Comparison of ENCODE assay signal across 18 mouse cellular contexts in the genomic region with DNA sequence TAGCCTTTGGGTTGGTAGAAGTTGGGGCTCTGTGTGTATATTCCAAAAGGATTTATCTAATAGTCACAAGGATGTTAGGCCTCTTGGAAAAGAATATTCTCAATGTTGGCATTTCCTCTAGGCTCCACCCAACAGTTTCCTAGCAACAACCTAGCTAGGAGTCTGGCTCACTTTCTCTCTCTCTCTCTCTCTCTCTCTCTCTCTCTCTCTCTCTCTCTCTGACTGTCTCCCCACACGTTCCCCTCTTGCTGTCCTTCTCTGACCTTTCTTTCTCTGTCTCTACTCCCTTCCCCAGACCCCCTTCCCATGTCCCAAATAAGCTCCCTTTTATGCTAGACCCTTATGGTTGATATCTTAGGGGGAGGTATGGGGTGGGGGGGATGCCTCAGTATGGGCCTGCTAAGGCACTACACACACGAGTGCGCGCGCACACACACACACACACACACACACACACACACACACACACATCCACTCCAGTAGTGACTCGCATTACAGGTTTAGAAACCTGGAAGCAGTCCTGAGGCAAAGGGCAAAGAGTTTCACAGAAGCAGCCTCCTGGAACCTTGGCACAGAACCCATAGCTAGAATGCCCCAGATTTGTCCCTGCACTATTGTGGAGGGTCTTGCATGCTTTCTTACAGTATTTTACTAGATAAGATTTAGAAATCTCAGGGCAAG. TPM values are rescaled to one million over a fixed set of nuclear protein-coding genes. Genes with fewer than 3 reads are reported as not detected.
DNase-seq lines count a peak whose midpoint lies in the region; ATAC-seq and TF ChIP-seq lines count a peak whose summit lies in the region.
"Had no signal": no experiment of that assay in that cellular context is flagged by ENCODE, and none has a peak within 500 bp of the region (broad histone marks: within the 10 kb centered on the region; RNA-seq: fewer than 3 reads in every experiment).

No protein-coding gene starts in this region.

- no peak for TF ChIP-seq EP300 in MEL (IDR thresholded peaks at IDR 0.05; ENCODE audit: low read depth in 1 of 2, low read length in 2 of 2)

- H3K4me3 ChIP-seq in midbrain, embryonic 12.5 days: no peak overlapping the region
- H3K4me3 ChIP-seq in midbrain, embryonic 10.5 days: no peak overlapping the region
- no peak overlapping the region for H3K4me3 ChIP-seq in MEL (ENCODE audit: control insufficient read depth in 1 of 2, insufficient read depth in 1 of 2, low read depth in 2 of 2, low read length in 2 of 2)
- H3K4me3 ChIP-seq: embryonic facial prominence, embryonic 12.5 days; forebrain, embryonic 15.5 days; limb, embryonic 12.5 days; liver, embryonic 13.5 days; midbrain, embryonic 13.5 days had no signal

- 28% methylated on average over 2 of the region's 6 CpGs for WGBS in midbrain, embryonic 12.5 days
- WGBS in midbrain, embryonic 10.5 days: 48% methylated on average over 6 of the region's 6 CpGs

- H3K9ac ChIP-seq in midbrain, embryonic 12.5 days (replicated peaks): no peak overlapping the region
- H3K9ac ChIP-seq in MEL (ENCODE audit: control insufficient read depth, low read depth, low read length, poor library complexity, severe bottlenecking): no peak overlapping the region
- H3K9ac ChIP-seq: embryonic facial prominence, embryonic 12.5 days; forebrain, embryonic 15.5 days; limb, embryonic 12.5 days; liver, embryonic 13.5 days; midbrain, embryonic 13.5 days had no signal

- H3K79me2 ChIP-seq in MEL (ENCODE audit: control insufficient read depth, insufficient read depth, low read length, poor library complexity): no peaks in the 10 kb centered on the region

- no peak overlapping the region for H3K27ac ChIP-seq in midbrain, embryonic 12.5 days (replicated peaks)
- H3K27ac ChIP-seq in midbrain, embryonic 10.5 days (replicated peaks): no peak overlapping the region
- H3K27ac ChIP-seq in MEL (ENCODE audit: control insufficient read depth, low read depth, low read length): no peak overlapping the region
- H3K27ac ChIP-seq: embryonic facial prominence, embryonic 12.5 days; forebrain, embryonic 15.5 days; limb, embryonic 12.5 days; liver, embryonic 13.5 days; macrophage; midbrain, embryonic 13.5 days had no signal

- H3K36me3 ChIP-seq in midbrain, embryonic 12.5 days: no peaks in the 10 kb centered on the region
- no peaks in the 10 kb centered on the region for H3K36me3 ChIP-seq in midbrain, embryonic 10.5 days
- H3K36me3 ChIP-seq in MEL (ENCODE audit: control insufficient read depth in 1 of 2, insufficient read depth in 2 of 2, low read length in 2 of 2): peaks cover 0 to 33% of the 10 kb centered on the region in 2 experiments; a peak in 2 of 4 replicates
- H3K36me3 ChIP-seq: embryonic facial prominence, embryonic 12.5 days; forebrain, embryonic 15.5 days; limb, embryonic 12.5 days; liver, embryonic 13.5 days; midbrain, embryonic 13.5 days had no signal

- TF ChIP-seq CTCF in MEL (IDR thresholded peaks at IDR 0.05 in 2 of 3, conservative IDR thresholded peaks at IDR 0.05 in 1 of 3; ENCODE audit: control insufficient read depth in 1 of 3, insufficient read depth in 1 of 3, low read depth in 2 of 3, low read length in 3 of 3, poor library complexity in 1 of 3, severe bottlenecking in 1 of 3): no peak

- H3K27me3 ChIP-seq in midbrain, embryonic 12.5 days: no peaks in the 10 kb centered on the region
- H3K27me3 ChIP-seq in midbrain, embryonic 10.5 days (ENCODE audit: low read depth, poor library complexity, severe bottlenecking): no peaks in the 10 kb centered on the region
- no peaks in the 10 kb centered on the region for H3K27me3 ChIP-seq in MEL (ENCODE audit: control insufficient read depth in 1 of 2, insufficient read depth in 2 of 2, low read length in 2 of 2)
- H3K27me3 ChIP-seq: embryonic facial prominence, embryonic 12.5 days; forebrain, embryonic 15.5 days; limb, embryonic 12.5 days; liver, embryonic 13.5 days; midbrain, embryonic 13.5 days had no signal

- DNase-seq in midbrain, embryonic 10.5 days (ENCODE audit: low spot score): no peak
- no peak for DNase-seq in MEL (ENCODE audit: low read depth, low spot score)
- peak; percentile 74 for DNase-seq in kidney, adult 9 months
- DNase-seq in kidney, postnatal 4 days: peak; percentile 6 to 26
- DNase-seq in thymus, postnatal 10 days (ENCODE audit: low spot score in 2 of 2): no peak
- no peak for DNase-seq in frontal cortex, adult 2 months (ENCODE audit: extremely low spot score in 1 of 2, low spot score in 1 of 2)
- DNase-seq: adrenal gland, adult 2 months; cerebellum, adult 8-10 months; gastrocnemius, postnatal 36 days; liver, embryonic 13.5 days; right cerebral cortex, postnatal 14 days; thymus, postnatal 14 days had no signal

- peaks cover 4% of the 10 kb centered on the region; the same call in 1 of the 2 replicates for H3K4me1 ChIP-seq in midbrain, embryonic 12.5 days
- H3K4me1 ChIP-seq in midbrain, embryonic 10.5 days: peaks cover 20% of the 10 kb centered on the region
- H3K4me1 ChIP-seq in MEL (ENCODE audit: control insufficient read depth in 1 of 2, insufficient read depth in 2 of 2, low read length in 2 of 2): peaks cover 33 to 38% of the 10 kb centered on the region in 2 experiments
- H3K4me1 ChIP-seq: embryonic facial prominence, embryonic 12.5 days; forebrain, embryonic 15.5 days; limb, embryonic 12.5 days; midbrain, embryonic 13.5 days had no signal

- H3K9me3 ChIP-seq in midbrain, embryonic 12.5 days: no peaks in the 10 kb centered on the region
- no peaks in the 10 kb centered on the region for H3K9me3 ChIP-seq in midbrain, embryonic 10.5 days (replicated peaks)
- no peaks in the 10 kb centered on the region for H3K9me3 ChIP-seq in MEL (replicated peaks; ENCODE audit: insufficient read depth, low read length)
- H3K9me3 ChIP-seq: embryonic facial prominence, embryonic 12.5 days; forebrain, embryonic 15.5 days; limb, embryonic 12.5 days; liver, embryonic 13.5 days; midbrain, embryonic 13.5 days had no signal

- TF ChIP-seq POLR2A in MEL (IDR thresholded peaks at IDR 0.05; ENCODE audit: control insufficient read depth in 1 of 2, insufficient read depth in 1 of 2, low read depth in 1 of 2, low read length in 2 of 2, poor library complexity in 1 of 2): no peak

- ATAC-seq in midbrain, embryonic 12.5 days (ENCODE audit: low FRiP score, low read depth): 0 out of 2 replicates have a peak, but pooled peaks have one; percentile 41
- ATAC-seq: forebrain, embryonic 15.5 days; midbrain, embryonic 13.5 days had no signal

- TF ChIP-seq RAD21 in MEL (IDR thresholded peaks at IDR 0.05; ENCODE audit: low read depth, low read length): no peak

- no peak overlapping the region for H3K4me2 ChIP-seq in midbrain, embryonic 12.5 days (replicated peaks)
- H3K4me2 ChIP-seq: embryonic facial prominence, embryonic 12.5 days; forebrain, embryonic 15.5 days; limb, embryonic 12.5 days; liver, embryonic 13.5 days; midbrain, embryonic 13.5 days had no signal

TF ChIP-seq in MEL, 35 proteins besides CTCF, POLR2A, EP300 and RAD21:
- TF ChIP-seq JUND (IDR thresholded peaks at IDR 0.05; ENCODE audit: low read depth, low read length) (peak; percentile 92; the same call in 1 of the 2 replicates), HCFC1 (IDR thresholded peaks at IDR 0.05; ENCODE audit: low read depth, low read length) (no peak)

RNA-seq across cellular contexts. Expression of a gene that starts 12.1 kb away (rescaled TPM):
- 16.4 and 16.7 TPM in 2 replicates for polyA plus RNA-seq in midbrain, embryonic 12.5 days (2016; fragmentation: Nextera tagmentation; extraction: Ambion mirVana)
- polyA plus RNA-seq in midbrain, embryonic 10.5 days (2016; fragmentation: Nextera tagmentation; extraction: Ambion mirVana): 16.3 and 18.1 TPM in 2 replicates
- 31.1 and 31.5 TPM in 2 replicates for total RNA-seq in MEL (2012; rRNA removed)
- 10 to 100 TPM in 1 of 2 experiments, not detected in 1; 17.0 TPM for polyA plus RNA-seq in MEL (2012; ENCODE audit: insufficient read depth in 1 of 2, insufficient read length in 2 of 2, low read depth in 1 of 2, low replicate concordance in 2 of 2, missing spikeins in 1 of 2)
- 17.8 and 20.3 TPM in 2 replicates for polyA plus RNA-seq in frontal cortex, adult 2 months (2012; rRNA removed)

Comparison
In these comparisons a context has a peak if more than half of its experiments do, and no peak if none do; other contexts are left out.
1. DNase-seq: peak in kidney, adult 9 months (single experiment) and kidney, postnatal 4 days (2 of 2); none in midbrain, embryonic 10.5 days (single experiment), MEL (single experiment), thymus, postnatal 10 days (0 of 2) and frontal cortex, adult 2 months (0 of 2).